Mouse (Mus musculus): ENCODE data around the gene Il20rb. TPM values are rescaled to one million over a fixed set of nuclear protein-coding genes. Genes with fewer than 3 reads are reported as not detected.
A peak's percentile ranks its signal among the peaks of the same experiment; 100 is the strongest.

Il20rb gene
- total and polyA plus RNA-seq, 2 experiments from 2014 or later: 2.3 to 2.4 TPM

DNA sequence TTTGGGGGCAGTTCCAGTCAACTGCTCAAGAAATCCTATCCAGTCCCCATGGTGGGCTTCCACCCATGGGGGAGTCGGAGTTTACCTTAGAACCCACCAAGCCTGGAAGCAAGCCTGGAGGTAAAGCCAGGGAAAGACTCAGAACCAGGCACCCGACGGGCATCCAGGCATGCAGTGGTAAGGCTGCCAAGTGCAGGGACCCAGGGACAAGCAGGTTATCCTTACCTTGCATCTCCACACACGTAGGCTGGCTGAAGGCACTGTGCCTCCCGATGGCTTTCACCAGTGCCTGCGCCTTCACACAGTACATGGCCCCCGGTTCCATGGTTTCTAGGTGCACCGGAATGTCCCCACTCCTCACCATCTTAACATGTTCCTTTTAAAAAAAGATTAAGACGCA lies 20.6 kb downstream of the Il20rb start:
- TF ChIP-seq CTCF (IDR thresholded peaks at IDR 0.05; ENCODE audit: low read depth): no peak
- DNase-seq (ENCODE audit: low spot score) (no peak), ATAC-seq (no peak)
- no peak overlapping the region for H3K4me2 ChIP-seq (ENCODE audit: low read depth, low read length)
- 0 out of 2 replicates have a peak, but pooled peaks cover 4% of the 10 kb centered on the region for H3K4me1 ChIP-seq (ENCODE audit: insufficient read depth, low read length)
- no peak overlapping the region for H3K4me3 ChIP-seq (ENCODE audit: low read length)
- no peaks in the 10 kb centered on the region for H3K36me3 ChIP-seq (ENCODE audit: insufficient read depth, low read length)
- no peaks in the 10 kb centered on the region for H3K27me3 ChIP-seq (ENCODE audit: insufficient read depth, low read length)
- H3K9me3 ChIP-seq (ENCODE audit: low read length): no peaks in the 10 kb centered on the region
- H3K27ac ChIP-seq: no peak overlapping the region
- WGBS: 89% methylated on average over 9 of the region's 9 CpGs
- H3K9ac ChIP-seq (replicated peaks; ENCODE audit: low read length): no peak overlapping the region

DNA sequence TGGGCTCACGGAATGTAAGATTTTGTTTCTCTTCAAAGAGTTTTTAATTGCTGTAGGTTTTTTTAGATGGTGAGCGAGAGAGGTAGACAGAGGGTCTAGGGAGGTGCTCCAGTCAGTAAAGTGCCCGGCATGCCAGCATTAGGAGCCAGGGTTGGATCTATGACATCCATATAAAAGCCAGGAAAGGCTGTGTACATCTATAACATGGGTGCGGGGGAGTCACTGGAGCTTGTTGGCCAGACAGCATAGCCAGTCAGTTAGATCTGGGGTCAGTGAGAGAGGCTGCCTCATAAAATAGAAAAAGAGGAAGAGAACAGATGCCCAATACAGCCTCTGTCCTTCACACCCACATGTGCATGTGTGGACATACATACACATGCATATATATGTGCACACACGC lies 21.2 kb downstream of the Il20rb start:
- H3K4me3 ChIP-seq (ENCODE audit: low read length): no peak overlapping the region
- ATAC-seq (no peak), DNase-seq (ENCODE audit: low spot score) (no peak)
- TF ChIP-seq CTCF (IDR thresholded peaks at IDR 0.05; ENCODE audit: low read depth): no peak
- H3K9ac ChIP-seq (replicated peaks; ENCODE audit: low read length): no peak overlapping the region
- H3K27me3 ChIP-seq (ENCODE audit: insufficient read depth, low read length): no peaks in the 10 kb centered on the region
- WGBS: 91% methylated on average over 5 of the region's 5 CpGs
- no peak overlapping the region for H3K4me2 ChIP-seq (ENCODE audit: low read depth, low read length)
- H3K4me1 ChIP-seq (ENCODE audit: insufficient read depth, low read length): 0 out of 2 replicates have a peak, but pooled peaks cover 4% of the 10 kb centered on the region
- no peaks in the 10 kb centered on the region for H3K9me3 ChIP-seq (ENCODE audit: low read length)
- H3K36me3 ChIP-seq (ENCODE audit: insufficient read depth, low read length): no peaks in the 10 kb centered on the region
- no peak overlapping the region for H3K27ac ChIP-seq

DNA sequence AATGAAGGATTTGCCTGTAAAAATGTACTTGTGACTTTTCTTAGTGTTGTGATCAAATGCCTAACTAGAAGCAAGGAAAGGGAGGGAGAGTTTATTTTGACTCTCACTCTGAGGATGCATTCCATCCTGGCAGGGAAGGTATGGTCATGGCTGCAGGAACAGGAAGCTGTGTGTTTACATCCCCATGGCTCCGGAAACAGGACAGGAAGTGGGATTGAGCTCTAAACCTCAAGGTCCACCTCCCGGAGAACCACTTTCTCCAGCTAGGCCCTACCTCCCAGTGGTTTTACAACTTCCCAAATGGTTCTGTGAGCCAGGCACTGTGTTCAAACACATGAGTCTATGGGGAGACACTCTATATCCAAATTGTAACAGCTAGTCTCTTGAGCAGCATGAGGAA lies 22.8 kb downstream of the Il20rb start:
- H3K4me3 ChIP-seq (ENCODE audit: low read length): no peak overlapping the region
- no peaks in the 10 kb centered on the region for H3K36me3 ChIP-seq (ENCODE audit: insufficient read depth, low read length)
- H3K4me2 ChIP-seq (ENCODE audit: low read depth, low read length): no peak overlapping the region
- H3K4me1 ChIP-seq (ENCODE audit: insufficient read depth, low read length): 0 out of 2 replicates have a peak, but pooled peaks cover 4% of the 10 kb centered on the region
- WGBS: 87% methylated on average over 2 of the region's 2 CpGs
- ATAC-seq: no peak
- no peak overlapping the region for H3K9ac ChIP-seq (replicated peaks; ENCODE audit: low read length)
- no peaks in the 10 kb centered on the region for H3K9me3 ChIP-seq (ENCODE audit: low read length)
- H3K27me3 ChIP-seq (ENCODE audit: insufficient read depth, low read length): no peaks in the 10 kb centered on the region
- H3K27ac ChIP-seq: no peak overlapping the region
- DNase-seq (ENCODE audit: low spot score): no peak
- no peak for TF ChIP-seq CTCF (IDR thresholded peaks at IDR 0.05; ENCODE audit: low read depth)

DNA sequence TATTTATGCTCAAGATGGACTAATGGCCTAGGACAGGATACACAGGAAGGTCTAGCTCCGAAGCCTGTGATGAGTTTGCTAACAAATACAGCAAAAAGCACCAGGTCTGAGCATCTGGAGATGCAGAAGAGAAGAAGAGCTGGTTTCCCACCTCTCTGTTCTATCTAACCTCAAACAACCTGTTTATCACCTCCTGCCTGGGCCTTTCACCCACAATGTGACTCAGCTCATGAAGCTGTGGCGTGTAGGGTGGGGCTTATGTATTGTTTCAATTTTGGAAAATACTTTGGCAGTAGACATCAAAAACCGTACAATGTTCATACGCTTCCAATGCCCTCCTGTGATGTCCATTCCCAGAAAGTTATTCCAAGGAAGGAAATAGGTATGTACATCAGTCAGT lies 24.5 kb downstream of the Il20rb start:
- H3K9ac ChIP-seq (replicated peaks; ENCODE audit: low read length): no peak overlapping the region
- H3K4me1 ChIP-seq (ENCODE audit: insufficient read depth, low read length): 0 out of 2 replicates have a peak, but pooled peaks cover 4% of the 10 kb centered on the region
- TF ChIP-seq CTCF (IDR thresholded peaks at IDR 0.05; ENCODE audit: low read depth): no peak
- ATAC-seq (no peak), DNase-seq (ENCODE audit: low spot score) (no peak)
- H3K27ac ChIP-seq: no peak overlapping the region
- H3K9me3 ChIP-seq (ENCODE audit: low read length): no peaks in the 10 kb centered on the region
- H3K4me2 ChIP-seq (ENCODE audit: low read depth, low read length): no peak overlapping the region
- 86% methylated on average over 4 of the region's 4 CpGs for WGBS
- no peaks in the 10 kb centered on the region for H3K27me3 ChIP-seq (ENCODE audit: insufficient read depth, low read length)
- no peaks in the 10 kb centered on the region for H3K36me3 ChIP-seq (ENCODE audit: insufficient read depth, low read length)
- H3K4me3 ChIP-seq (ENCODE audit: low read length): no peak overlapping the region

DNA sequence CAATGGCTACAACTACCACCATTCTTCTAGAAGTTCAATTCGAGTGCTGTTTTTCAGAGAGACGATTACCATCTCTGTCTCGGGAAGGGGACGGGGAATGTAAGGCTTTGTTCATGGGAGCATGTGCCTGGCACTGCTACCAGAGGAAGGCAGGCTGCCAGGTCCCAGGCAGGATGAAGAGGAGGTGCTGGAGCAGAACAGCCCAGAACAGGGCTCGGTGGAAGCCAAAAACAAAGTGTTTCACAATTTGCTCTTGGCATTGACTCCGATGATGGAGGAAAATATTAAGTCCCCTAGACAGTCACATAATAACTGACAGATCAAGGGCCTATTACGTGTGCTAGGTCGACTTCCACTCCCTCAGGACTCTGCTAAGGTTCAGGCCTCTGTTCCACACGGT lies 24.9 kb downstream of the Il20rb start:
- Histone ChIP-seq H3K9me3 (ENCODE audit: low read length) (no peaks in the 10 kb centered on the region), H3K27ac (no peak overlapping the region), H3K4me2 (ENCODE audit: low read depth, low read length) (no peak overlapping the region), H3K4me1 (ENCODE audit: insufficient read depth, low read length) (0 out of 2 replicates have a peak, but pooled peaks cover 4% of the 10 kb centered on the region), H3K36me3 (ENCODE audit: insufficient read depth, low read length) (no peaks in the 10 kb centered on the region), H3K4me3 (ENCODE audit: low read length) (no peak overlapping the region), H3K9ac (replicated peaks; ENCODE audit: low read length) (no peak overlapping the region), H3K27me3 (ENCODE audit: insufficient read depth, low read length) (no peaks in the 10 kb centered on the region)
- ATAC-seq (0 out of 2 replicates have a peak, but pooled peaks have one; percentile 55), DNase-seq (ENCODE audit: low spot score) (peak; percentile 63)
- TF ChIP-seq CTCF (IDR thresholded peaks at IDR 0.05; ENCODE audit: low read depth): no peak
- WGBS: 46% methylated on average over 9 of the region's 9 CpGs

DNA sequence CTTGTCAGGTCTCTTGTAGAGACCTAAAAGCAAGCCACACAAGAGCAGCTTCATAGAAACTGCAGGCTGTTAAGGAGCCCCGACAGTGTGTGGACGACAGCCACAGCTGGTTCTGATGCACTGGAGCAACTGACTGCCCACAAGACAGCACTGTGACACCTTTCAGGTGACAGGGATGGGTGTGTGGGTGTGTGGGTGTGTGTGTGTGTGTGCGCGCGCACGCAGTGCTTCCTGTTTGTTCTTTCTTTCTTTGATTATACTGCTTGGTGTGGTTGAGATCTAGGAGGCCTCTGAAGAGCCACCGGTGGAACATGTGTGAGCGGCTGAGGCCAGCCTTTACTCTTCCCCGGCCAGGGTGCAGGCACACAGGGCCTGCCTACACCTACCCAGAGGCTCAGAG lies 26.4 kb downstream of the Il20rb start:
- 0 out of 2 replicates have a peak, but pooled peaks cover 4% of the 10 kb centered on the region for H3K4me1 ChIP-seq (ENCODE audit: insufficient read depth, low read length)
- no peaks in the 10 kb centered on the region for H3K36me3 ChIP-seq (ENCODE audit: insufficient read depth, low read length)
- no peak overlapping the region for H3K4me3 ChIP-seq (ENCODE audit: low read length)
- no peaks in the 10 kb centered on the region for H3K27me3 ChIP-seq (ENCODE audit: insufficient read depth, low read length)
- H3K4me2 ChIP-seq (ENCODE audit: low read depth, low read length): no peak overlapping the region
- DNase-seq (ENCODE audit: low spot score): no peak
- ATAC-seq: no peak
- H3K9me3 ChIP-seq (ENCODE audit: low read length): no peaks in the 10 kb centered on the region
- 96% methylated on average over 9 of the region's 9 CpGs for WGBS
- no peak overlapping the region for H3K9ac ChIP-seq (replicated peaks; ENCODE audit: low read length)
- no peak overlapping the region for H3K27ac ChIP-seq
- TF ChIP-seq CTCF (IDR thresholded peaks at IDR 0.05; ENCODE audit: low read depth): no peak

DNA sequence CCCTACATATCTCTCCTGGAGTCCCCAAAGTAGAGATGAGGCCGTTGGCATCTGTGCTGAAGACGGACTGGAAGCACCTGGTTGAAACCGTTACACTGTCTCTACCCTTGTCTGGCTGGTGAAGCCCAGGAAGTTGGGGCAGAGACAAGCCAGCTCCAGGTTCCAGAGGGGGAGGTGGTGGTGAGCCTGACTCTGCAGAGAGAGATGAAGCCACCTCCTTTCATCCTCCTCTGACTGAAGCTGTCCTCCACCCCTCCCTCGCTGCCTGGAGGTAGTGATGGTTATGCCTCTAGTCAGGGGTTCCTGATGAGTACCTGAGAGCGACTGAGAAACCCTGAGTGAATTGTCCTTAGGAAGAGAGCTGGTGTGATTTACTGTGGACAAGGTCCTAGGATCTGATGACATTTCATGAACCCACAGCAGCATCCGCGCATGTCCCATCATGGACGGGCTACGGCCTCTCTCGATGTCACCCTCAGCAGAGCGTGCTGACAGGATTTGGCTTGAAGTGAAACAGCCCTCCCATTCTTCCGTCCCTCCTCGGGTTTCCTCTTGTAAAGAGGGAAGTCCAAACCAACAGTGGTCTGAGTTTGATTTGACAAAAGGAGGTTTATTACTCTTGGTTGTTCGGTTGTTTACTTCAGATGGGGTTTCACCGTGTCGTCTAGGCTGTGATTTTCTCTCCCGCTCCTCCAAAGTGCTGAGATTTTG lies 28.5 kb downstream of the Il20rb start:
- ATAC-seq: no peak
- Histone ChIP-seq H3K4me1 (ENCODE audit: insufficient read depth, low read length) (0 out of 2 replicates have a peak, but pooled peaks cover 4% of the 10 kb centered on the region), H3K27me3 (ENCODE audit: insufficient read depth, low read length) (no peaks in the 10 kb centered on the region), H3K9me3 (ENCODE audit: low read length) (no peaks in the 10 kb centered on the region), H3K27ac (no peak overlapping the region), H3K4me2 (ENCODE audit: low read depth, low read length) (no peak overlapping the region), H3K36me3 (ENCODE audit: insufficient read depth, low read length) (no peaks in the 10 kb centered on the region), H3K4me3 (ENCODE audit: low read length) (no peak overlapping the region), H3K9ac (replicated peaks; ENCODE audit: low read length) (no peak overlapping the region)
- TF ChIP-seq CTCF (IDR thresholded peaks at IDR 0.05; ENCODE audit: low read depth): no peak
- DNase-seq (ENCODE audit: low spot score): no peak
- 92% methylated on average over 17 of the region's 17 CpGs for WGBS
